Mouse (Mus musculus) right cerebral cortex, adult 18-20 months (tissue): ENCODE measurements around the gene Sftpd.

ENCODE experiments used
- DNase-seq: peaks from one replicate; pipeline ENCODE4 v3.0.0; 2022; ENCODE audit warnings: mixed read lengths

Gene Sftpd

DNA sequence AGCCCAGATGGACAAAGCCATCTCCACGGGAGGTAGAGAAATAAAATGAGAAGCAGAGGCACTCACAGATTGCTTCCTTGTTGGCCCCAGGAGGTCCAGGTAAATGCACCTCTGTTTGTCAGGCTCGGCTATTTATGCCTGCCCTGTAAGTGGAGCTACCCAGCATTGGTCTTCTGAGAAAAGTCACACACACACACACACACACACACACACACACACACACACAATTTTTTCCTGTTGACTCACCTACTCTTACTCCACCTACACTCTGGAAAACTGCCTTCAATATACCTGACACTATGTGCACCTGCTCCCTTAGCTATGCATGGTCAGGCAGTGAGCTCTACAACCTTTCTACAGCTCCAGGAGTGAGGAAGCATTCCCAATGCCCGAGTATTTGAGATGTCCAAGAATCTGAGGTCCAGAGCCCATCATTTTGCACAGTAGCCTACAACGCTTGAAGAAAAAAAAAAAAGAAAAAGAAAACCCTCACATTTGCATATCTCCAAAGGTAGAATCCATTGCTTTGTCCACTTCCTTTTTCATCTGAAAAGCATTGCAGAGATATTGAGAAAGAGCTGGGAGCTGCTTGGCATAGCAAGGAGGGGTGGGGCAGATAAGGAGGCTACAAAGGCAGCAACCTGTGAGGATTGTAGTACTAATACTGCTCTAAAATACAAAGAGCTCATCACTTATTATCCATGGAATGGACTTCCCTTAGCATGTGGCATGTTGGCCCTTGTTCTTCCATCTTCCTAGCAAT is at the start of gene Sftpd:
Gene Sftpd, minus strand, starts transcription at position 91 of the 763 bp plus-strand sequence.
- DNase-seq = no peak

DNA sequence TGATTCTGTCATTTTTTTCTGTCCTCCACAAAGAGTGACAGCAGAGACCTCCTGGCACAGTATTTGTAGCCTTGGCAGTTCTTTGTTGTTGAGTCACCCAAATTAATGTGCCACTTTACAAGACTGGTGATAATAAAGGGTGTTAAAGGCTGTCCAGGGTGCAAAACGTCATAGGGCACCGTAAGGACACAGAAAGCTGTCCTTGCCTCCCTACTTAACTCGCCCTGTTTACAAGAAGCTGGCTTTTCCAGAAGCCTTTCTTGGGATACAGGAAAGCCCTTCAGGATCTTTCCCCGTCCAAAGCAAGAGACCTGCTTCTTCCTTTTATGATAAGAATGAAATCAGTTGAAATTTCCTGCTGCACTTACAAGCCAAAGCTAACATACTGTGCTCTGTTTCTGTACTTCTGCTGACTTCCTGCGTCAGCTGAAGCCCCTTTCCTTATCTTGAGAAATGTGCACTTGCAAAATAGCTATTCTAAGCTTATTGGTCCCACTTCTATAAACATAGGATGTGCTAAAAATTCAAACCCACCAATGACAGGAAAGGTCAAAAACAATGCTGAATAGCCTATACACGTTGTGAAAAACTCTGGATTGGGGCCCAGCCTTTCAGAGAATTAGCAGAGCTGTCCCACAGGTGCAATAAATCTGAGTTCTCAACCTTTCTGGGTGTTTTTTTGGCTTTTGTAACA is 13.2 kb upstream of the Sftpd start:
- DNase-seq = no peak

DNA sequence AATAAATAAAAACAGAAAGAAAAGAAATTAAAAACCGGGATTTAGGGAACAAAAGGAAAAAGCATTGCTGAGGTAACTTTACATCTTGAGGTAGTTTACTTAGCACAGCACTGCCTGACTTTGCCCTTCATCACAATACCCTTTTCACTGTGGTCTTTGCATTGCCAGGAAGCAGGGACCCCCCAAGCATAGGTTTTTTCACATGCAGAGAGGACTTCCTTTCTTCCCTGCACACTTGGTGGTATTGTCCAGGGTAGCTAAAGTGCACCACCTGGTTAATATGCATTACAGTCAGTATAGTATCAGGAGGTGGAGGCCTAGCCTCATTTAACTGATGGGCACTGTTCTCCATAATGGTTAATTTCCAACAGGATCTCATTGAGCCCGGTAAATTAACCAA is 4.5 kb upstream of the Sftpd start:
- DNase-seq = no peak

DNA sequence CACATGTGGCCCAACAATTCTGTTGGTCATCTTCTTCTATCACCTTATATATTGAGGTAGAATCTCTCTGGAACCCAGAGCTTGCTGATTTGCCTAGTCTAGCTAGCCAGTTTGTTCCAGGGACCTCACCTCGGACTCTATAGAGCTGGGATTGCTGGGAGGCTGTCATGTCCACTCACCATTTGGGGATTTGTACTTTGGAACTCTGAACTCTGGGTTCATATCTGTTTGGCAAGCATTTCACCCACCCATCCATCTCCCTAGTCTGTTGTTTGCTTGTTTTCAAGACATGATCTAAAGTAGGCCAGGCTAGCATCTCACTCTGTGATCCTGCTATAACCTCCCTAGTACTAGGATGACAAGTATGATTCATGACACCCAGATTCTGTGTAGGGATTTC is 10.1 kb downstream of the Sftpd start:
- DNase-seq = no peak

DNA sequence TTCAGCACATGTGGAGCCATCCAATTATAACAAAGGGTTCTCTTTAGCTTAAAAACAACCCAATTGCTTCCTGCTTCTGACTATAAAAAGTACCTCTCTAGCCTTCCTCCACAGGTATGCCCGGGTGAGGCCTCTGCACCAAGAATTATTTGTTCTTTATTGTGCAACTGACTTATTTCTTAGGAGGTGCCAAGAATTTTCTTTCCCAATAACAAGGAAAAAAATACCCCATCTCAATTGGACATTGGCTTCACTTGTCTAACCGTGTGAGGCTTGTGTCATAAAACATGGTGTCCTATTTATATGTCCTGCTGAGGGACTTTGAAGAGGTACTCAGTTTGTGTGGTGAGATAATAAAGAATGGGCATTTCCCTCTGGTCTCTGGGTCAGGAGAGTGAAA is 14.4 kb downstream of the Sftpd start:
- DNase-seq = no peak

- no peak for DNase-seq
Observed at GRCm38 (mm10) chr14:41168567-41168966, 16.4 kb downstream of the Sftpd start.

DNA sequence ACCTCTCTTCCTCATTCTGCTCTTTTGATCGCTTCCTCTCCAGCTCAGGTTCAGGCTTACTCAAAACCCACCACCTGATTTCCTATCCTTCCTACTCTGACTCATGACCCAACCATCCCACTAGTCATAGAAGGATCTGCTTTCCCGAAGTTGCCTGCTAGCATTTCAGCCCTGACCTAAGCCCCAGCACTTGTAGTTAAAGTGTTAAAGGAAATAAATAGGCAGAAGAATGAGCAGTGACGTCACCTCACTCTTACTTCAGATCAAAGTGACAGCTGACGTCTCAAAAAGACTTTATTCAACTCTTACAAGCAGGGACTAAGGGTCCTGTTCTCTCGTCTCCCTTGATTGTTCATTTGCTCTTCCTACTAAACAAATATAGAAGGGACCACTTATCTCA is 17.7 kb downstream of the Sftpd start:
- no peak for DNase-seq

DNA sequence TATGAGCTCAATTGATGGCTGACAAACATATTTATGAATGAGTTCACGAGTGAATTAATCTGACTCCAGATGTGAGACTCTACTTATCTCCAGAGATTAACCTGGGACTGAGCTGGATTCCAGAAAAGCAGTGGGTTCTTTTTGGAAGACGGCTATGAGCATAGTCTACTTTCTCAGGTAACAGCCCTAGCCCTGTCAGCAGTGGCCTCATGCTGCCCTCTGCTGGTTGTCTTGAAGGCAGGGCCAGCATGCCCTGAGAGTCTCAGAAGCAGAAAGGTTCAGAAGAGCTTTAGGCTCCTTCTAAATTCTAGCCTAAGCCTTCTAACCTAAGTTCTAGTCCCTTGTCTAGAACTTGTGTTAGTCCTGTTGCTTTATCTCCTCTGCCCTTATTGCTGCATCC is 22.3 kb downstream of the Sftpd start:
- peak; percentile 37 for DNase-seq

DNA sequence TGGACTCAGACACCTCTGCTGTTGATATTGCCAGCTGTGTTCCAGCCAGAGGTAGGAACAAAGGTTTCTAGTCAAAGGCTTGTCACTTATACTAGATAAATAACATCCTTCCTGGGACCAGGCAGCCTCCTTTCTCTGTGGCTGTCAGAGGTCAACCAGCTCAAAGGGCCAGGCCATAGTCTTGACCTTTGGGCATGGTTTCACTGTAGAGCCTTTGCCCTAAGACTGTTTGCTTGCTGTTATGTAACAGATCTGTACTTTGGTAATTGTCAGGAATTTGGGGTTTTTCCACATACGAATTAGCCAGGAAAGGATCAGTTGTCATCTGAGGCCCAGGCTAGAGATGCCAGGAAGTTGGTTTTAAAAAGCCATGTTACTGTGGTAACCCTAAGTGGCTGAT is 24.2 kb downstream of the Sftpd start:
- no peak for DNase-seq

- DNase-seq = no peak
Observed at GRCm38 (mm10) chr14:41160076-41160475, 24.9 kb downstream of the Sftpd start.

GRCm38 (mm10) chr14:41151220-41151898 is 33.6 kb downstream of the Sftpd start, which contains the start of gene Mbl1:
TSS of gene Mbl1 (plus strand) at chr14:41151458.
- no peak for DNase-seq

- no peak for DNase-seq
Observed at GRCm38 (mm10) chr14:41147356-41147755, 37.6 kb downstream of the Sftpd start.

DNA sequence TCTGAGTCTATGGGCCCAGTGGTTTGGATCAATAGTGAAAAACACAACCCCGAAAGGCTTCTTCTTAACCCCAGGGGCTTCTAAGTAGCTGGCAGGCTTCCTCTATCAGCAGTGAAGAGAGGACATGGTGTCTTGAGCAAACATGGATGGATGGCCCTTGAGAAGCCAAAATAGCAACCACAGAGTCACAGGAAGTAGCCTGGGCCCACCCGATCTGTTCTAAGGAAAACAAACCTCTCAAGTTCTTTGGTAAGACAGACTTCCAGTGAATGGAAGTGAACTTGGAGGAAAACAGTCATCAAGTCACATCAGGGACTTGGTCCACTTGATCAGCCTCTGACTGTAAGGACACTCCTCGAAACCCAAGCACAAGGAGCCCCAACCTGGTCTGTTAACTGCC is 38.0 kb downstream of the Sftpd start:
- DNase-seq = no peak

- no peak for DNase-seq
Observed at GRCm38 (mm10) chr14:41146035-41146434, 38.9 kb downstream of the Sftpd start.

- DNase-seq = no peak
Observed at GRCm38 (mm10) chr14:41140686-41141085, 44.3 kb downstream of the Sftpd start.

DNA sequence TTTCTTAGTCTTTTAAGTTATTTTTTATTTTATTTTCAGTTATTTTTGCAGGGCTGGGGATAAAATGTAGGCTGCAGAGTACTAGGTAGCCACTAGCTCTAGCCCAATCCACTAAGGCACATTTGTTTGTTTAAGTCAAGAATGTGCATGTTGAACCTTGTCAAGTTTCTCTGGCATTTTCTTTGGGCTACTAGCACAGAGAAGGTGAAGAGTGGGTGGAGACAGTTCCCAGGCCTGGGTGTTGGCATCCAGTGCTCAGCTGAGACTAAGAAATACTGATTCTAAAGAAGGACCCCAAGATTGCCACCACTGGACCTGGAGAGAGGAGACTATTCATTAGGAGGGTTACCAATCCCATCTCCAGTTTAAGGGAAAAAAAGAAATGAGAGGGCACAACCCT is 47.9 kb downstream of the Sftpd start:
- no peak for DNase-seq

DNA sequence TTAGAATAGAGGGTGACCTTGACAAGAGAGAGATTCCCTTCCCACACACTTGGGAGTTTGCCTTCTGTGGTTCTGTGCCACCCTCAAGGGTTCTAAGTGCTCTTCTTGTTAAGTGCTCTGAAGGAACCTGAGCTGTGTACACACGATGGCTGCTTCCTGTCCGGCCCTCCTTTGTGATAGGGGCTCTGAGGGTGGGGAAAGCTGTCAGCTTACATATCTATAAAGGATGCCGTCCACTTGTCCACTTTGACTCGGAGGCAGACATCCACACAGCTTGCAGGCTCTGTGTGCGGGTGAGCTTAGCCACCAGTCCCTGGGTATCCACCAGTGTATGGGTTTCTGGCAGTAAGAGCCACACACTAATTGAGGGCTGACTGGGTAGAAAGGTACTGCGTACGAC is 53.4 kb downstream of the Sftpd start, which contains the start of gene Sftpa1:
Gene Sftpa1, plus strand, starts transcription at position 243 of the 400 bp plus-strand sequence.
- no peak for DNase-seq

DNA sequence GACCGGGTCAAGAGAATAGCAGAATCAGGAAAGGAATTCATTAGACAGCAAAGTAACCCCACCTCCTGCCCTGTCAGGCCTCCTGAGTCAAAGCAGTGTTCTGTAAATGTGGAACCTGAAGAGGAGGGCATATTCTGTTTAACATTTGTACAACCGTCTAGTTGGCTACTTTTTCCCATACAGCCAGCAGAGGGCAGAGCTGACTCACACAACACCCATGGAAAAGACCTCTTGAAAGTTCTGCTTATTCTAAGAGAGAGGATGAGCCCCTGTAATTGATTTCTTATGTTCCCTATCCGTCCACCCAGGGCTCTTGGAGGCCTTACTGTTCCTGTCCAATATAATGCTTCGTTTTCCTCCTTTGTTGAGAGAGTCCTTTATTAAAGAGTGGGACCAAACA is 57.0 kb downstream of the Sftpd start:
- DNase-seq = peak; percentile 4

- no peak for DNase-seq
Observed at GRCm38 (mm10) chr14:41124683-41125082, 60.3 kb downstream of the Sftpd start.
